Mouse (Mus musculus): ENCODE results near the gene Lck. TPM values are rescaled to one million over a fixed set of nuclear protein-coding genes. Genes with fewer than 3 reads are reported as not detected.

Lck gene
- polyA plus RNA-seq, 2 experiments: 6.3 to 9.9 TPM

DNA sequence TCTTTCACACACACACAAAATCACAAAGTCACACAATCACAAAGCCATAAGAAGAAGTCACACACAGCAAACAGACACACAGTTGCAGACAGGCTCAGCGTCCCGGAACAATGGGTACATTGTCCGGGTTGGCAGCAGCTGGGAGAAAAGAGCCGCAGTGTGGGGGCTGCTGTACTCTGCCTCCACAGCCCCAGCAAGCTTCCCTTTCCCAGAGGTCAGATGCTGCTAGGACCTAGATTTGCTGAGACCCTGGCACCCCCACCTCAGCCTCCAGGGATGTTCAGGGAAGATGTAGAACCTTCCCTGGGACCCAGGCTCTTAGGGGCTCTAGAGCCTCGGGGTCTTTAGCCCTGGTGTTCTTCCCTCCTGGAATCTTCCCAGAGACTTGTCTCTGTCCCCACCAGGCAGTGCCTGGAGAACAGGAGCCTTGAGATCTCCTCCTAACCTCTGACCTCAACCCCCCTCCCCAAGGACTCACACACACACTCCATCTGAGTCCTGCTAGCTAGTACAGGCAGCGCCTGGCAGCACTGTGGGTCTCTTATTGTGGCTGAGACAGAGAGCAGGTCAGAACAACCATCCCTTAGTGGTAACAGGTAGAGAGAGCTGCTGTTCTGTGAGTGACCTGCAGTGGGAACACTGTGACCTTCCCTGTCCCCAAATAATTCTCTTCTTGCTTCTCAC, 61.9 kb downstream of the Lck start:
- Histone ChIP-seq H3K4me2 (replicated peaks; ENCODE audit: low read depth, low read length, severe bottlenecking) (no peak overlapping the region), H3K27me3 (ENCODE audit: control insufficient read depth, insufficient read depth, low read length) (no peaks in the 10 kb centered on the region), H3K27ac (replicated peaks; ENCODE audit: low read depth, low read length) (no peak overlapping the region), H3K4me1 (ENCODE audit: control insufficient read depth, insufficient read depth, low read length) (peaks cover 10% of the 10 kb centered on the region; the same call in 1 of the 2 replicates), H3K9ac (ENCODE audit: low read depth, low read length, severe bottlenecking) (no peak overlapping the region), H3K4me3 (replicated peaks; ENCODE audit: low read length) (no peak overlapping the region), H3K36me3 (ENCODE audit: control insufficient read depth, insufficient read depth, low read length) (peaks cover 15% of the 10 kb centered on the region), H3K9me3 (ENCODE audit: control insufficient read depth, low read length) (no peaks in the 10 kb centered on the region)
- no peak for DNase-seq (ENCODE audit: low spot score)
- WGBS: 56% methylated on average over 6 of the region's 6 CpGs
- no peak for TF ChIP-seq POLR2A (IDR thresholded peaks at IDR 0.05; ENCODE audit: borderline replicate concordance, extremely low read depth, insufficient read depth, insufficient read length)
- ATAC-seq (ENCODE audit: low FRiP score, low read depth): no peak

DNA sequence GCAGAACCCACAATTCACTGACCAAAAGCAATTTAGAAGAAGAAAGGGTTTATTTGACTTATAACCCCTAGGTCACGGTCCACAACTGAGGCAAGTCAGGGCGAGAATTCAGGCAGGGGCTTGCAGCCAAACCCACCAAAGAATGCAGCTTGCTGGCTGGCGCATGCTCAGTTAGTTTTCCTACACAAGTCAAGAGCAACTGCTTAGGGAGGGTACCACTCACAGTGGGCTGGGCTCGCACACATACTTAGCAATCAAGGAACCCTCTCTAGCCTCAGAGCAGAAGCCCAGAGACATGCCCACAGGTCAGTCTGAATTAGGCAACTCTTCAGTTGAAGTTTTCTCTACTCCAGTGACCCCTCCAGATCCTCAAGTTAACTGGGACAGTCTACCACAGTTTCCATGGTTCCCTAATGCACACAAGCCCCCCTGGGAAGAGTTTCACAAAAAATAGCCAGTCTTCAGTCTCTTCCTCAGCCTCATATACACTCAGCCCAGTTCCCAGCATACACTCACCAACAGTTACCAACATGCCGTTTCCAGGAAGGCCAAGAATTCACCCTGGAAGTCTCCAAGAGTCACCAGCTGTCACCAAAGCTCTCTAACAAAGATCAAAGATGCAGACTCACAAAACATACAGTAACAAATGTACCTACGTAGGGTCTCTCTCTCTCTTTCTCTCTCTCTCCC, 62.6 kb downstream of the Lck start:
- H3K4me1 ChIP-seq (ENCODE audit: control insufficient read depth, insufficient read depth, low read length): peaks cover 10% of the 10 kb centered on the region; the same call in 1 of the 2 replicates
- peaks cover 10% of the 10 kb centered on the region for H3K36me3 ChIP-seq (ENCODE audit: control insufficient read depth, insufficient read depth, low read length)
- TF ChIP-seq POLR2A (IDR thresholded peaks at IDR 0.05; ENCODE audit: borderline replicate concordance, extremely low read depth, insufficient read depth, insufficient read length): no peak
- H3K27me3 ChIP-seq (ENCODE audit: control insufficient read depth, insufficient read depth, low read length): no peaks in the 10 kb centered on the region
- no peaks in the 10 kb centered on the region for H3K9me3 ChIP-seq (ENCODE audit: control insufficient read depth, low read length)
- ATAC-seq (ENCODE audit: low FRiP score, low read depth) (no peak), DNase-seq (ENCODE audit: low spot score) (no peak)
- no peak overlapping the region for H3K4me2 ChIP-seq (replicated peaks; ENCODE audit: low read depth, low read length, severe bottlenecking)
- WGBS: 57% methylated on average over 6 of the region's 6 CpGs
- H3K9ac ChIP-seq (ENCODE audit: low read depth, low read length, severe bottlenecking): no peak overlapping the region
- H3K4me3 ChIP-seq (replicated peaks; ENCODE audit: low read length): no peak overlapping the region
- H3K27ac ChIP-seq (replicated peaks; ENCODE audit: low read depth, low read length): no peak overlapping the region

DNA sequence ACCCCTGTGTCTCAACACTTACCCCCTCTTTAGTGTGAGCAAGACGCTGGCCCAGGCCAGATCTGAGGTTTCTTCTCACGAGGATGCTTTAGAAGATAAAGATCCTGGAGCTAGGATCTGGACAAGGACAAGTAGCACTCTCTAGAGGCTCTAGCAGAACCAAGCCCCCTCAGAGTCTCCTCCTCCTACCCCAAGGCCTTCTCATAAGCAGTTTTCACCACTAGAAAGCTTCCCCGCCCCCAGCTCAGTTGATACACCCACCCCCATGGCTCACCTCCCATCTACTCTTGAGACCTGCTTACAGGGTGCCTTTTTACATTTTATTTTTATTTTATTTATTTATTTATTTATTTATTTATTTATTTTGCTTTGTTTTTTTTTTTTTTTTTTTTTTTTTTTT, 63.8 kb downstream of the Lck start:
- TF ChIP-seq POLR2A (IDR thresholded peaks at IDR 0.05; ENCODE audit: borderline replicate concordance, extremely low read depth, insufficient read depth, insufficient read length): no peak
- no peaks in the 10 kb centered on the region for H3K36me3 ChIP-seq (ENCODE audit: control insufficient read depth, insufficient read depth, low read length)
- no peak overlapping the region for H3K4me3 ChIP-seq (replicated peaks; ENCODE audit: low read length)
- no peaks in the 10 kb centered on the region for H3K27me3 ChIP-seq (ENCODE audit: control insufficient read depth, insufficient read depth, low read length)
- peaks cover 10% of the 10 kb centered on the region; the same call in 1 of the 2 replicates for H3K4me1 ChIP-seq (ENCODE audit: control insufficient read depth, insufficient read depth, low read length)
- no peak overlapping the region for H3K9ac ChIP-seq (ENCODE audit: low read depth, low read length, severe bottlenecking)
- ATAC-seq (ENCODE audit: low FRiP score, low read depth): no peak
- no peak overlapping the region for H3K4me2 ChIP-seq (replicated peaks; ENCODE audit: low read depth, low read length, severe bottlenecking)
- no peaks in the 10 kb centered on the region for H3K9me3 ChIP-seq (ENCODE audit: control insufficient read depth, low read length)
- no peak overlapping the region for H3K27ac ChIP-seq (replicated peaks; ENCODE audit: low read depth, low read length)
- no peak for DNase-seq (ENCODE audit: low spot score)
- WGBS: 78% methylated on average over 3 of the region's 3 CpGs

DNA sequence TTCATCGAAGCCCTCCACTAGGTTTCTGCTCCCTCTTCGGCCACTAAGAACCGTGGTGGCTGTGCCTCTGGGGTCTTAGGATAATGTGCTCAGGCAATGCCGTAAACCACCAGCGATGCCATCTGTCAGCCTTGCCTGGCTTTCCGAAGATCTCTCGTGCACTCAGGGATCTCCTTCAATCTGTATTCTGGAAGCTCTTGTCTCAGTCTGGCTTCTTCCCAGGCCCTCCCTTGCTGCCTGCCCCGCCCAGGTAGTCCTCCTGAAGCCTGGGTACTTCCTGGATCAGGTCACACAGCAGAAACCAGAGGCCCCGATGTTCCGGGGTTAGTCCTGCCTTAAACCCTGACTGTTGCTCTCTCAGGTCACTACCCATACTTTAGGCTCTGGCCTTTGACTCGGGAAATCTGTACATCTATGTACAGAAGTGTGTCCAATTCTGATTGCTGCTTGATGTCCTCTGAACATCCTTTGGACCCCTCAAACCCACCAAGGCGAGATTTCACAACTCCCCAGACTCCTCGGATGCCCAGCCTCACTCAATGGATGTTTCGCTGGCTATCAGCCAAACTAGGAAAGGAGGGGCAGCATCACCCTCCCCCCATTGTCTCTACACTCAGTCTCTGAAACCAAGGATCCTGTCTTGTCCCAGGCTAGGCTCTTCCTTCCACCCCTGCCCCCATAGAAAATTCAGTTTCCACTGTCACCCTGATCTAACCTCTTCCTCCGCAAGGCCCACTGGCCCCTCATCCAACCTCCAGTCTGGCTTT, 64.4 kb downstream of the Lck start:
- no peak overlapping the region for H3K9ac ChIP-seq (ENCODE audit: low read depth, low read length, severe bottlenecking)
- 61% methylated on average over 15 of the region's 15 CpGs for WGBS
- H3K9me3 ChIP-seq (ENCODE audit: control insufficient read depth, low read length): no peaks in the 10 kb centered on the region
- no peaks in the 10 kb centered on the region for H3K27me3 ChIP-seq (ENCODE audit: control insufficient read depth, insufficient read depth, low read length)
- DNase-seq (ENCODE audit: low spot score): no peak
- no peak overlapping the region for H3K27ac ChIP-seq (replicated peaks; ENCODE audit: low read depth, low read length)
- no peaks in the 10 kb centered on the region for H3K36me3 ChIP-seq (ENCODE audit: control insufficient read depth, insufficient read depth, low read length)
- H3K4me1 ChIP-seq (ENCODE audit: control insufficient read depth, insufficient read depth, low read length): peaks cover 10% of the 10 kb centered on the region; the same call in 1 of the 2 replicates
- H3K4me3 ChIP-seq (replicated peaks; ENCODE audit: low read length): no peak overlapping the region
- TF ChIP-seq POLR2A (IDR thresholded peaks at IDR 0.05; ENCODE audit: borderline replicate concordance, extremely low read depth, insufficient read depth, insufficient read length): no peak
- no peak for ATAC-seq (ENCODE audit: low FRiP score, low read depth)
- no peak overlapping the region for H3K4me2 ChIP-seq (replicated peaks; ENCODE audit: low read depth, low read length, severe bottlenecking)

DNA sequence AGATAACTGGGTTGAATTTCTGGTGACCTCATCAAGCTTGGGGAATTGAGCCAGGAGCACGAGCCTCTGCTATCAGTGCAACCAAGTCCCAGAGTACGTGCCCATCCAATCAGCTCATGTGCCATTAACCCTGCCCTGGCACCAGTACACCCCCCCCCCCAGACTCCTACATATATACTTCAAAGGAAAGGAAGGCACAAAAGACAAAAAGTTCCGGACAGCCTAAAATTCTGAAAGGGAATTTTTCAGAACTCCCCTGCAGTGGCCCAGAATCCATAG, 65.3 kb downstream of the Lck start:
- DNase-seq (ENCODE audit: low spot score): no peak
- Histone ChIP-seq H3K4me2 (replicated peaks; ENCODE audit: low read depth, low read length, severe bottlenecking) (no peak overlapping the region), H3K9ac (ENCODE audit: low read depth, low read length, severe bottlenecking) (no peak overlapping the region), H3K36me3 (ENCODE audit: control insufficient read depth, insufficient read depth, low read length) (no peaks in the 10 kb centered on the region), H3K9me3 (ENCODE audit: control insufficient read depth, low read length) (no peaks in the 10 kb centered on the region), H3K27ac (replicated peaks; ENCODE audit: low read depth, low read length) (no peak overlapping the region), H3K4me1 (ENCODE audit: control insufficient read depth, insufficient read depth, low read length) (peaks cover 9% of the 10 kb centered on the region; the same call in 1 of the 2 replicates), H3K4me3 (replicated peaks; ENCODE audit: low read length) (no peak overlapping the region), H3K27me3 (ENCODE audit: control insufficient read depth, insufficient read depth, low read length) (no peaks in the 10 kb centered on the region)
- WGBS: 66% methylated on average over 3 of the region's 3 CpGs
- ATAC-seq (ENCODE audit: low FRiP score, low read depth): no peak
- no peak for TF ChIP-seq POLR2A (IDR thresholded peaks at IDR 0.05; ENCODE audit: borderline replicate concordance, extremely low read depth, insufficient read depth, insufficient read length)
